Mouse (Mus musculus): Measurements from ENCODE around the gene Krtap11-1. TPM values are rescaled to one million over a fixed set of nuclear protein-coding genes. Genes with fewer than 3 reads are reported as not detected.

Gene Krtap11-1
- polyA plus RNA-seq, 1 experiment = 0.32 TPM

Other genes starting within 250 kb of the Krtap11-1 start
- not detected in 2 replicates for gene Krtap21-1, start 167.3 kb downstream of the Krtap11-1 start, polyA plus RNA-seq (2012; rRNA removed)
- not detected in 2 replicates for gene Krtap6-2, start 151.1 kb downstream of the Krtap11-1 start, polyA plus RNA-seq (2012; rRNA removed)
- gene Krtap8-1, start 83.2 kb downstream of the Krtap11-1 start, polyA plus RNA-seq (2012; rRNA removed) = not detected in 2 replicates
- not detected in 2 replicates for gene Krtap7-1, start 62.9 kb downstream of the Krtap11-1 start, polyA plus RNA-seq (2012; rRNA removed)